8 mouse cellular contexts compared by ENCODE assay signal in the genomic region with DNA sequence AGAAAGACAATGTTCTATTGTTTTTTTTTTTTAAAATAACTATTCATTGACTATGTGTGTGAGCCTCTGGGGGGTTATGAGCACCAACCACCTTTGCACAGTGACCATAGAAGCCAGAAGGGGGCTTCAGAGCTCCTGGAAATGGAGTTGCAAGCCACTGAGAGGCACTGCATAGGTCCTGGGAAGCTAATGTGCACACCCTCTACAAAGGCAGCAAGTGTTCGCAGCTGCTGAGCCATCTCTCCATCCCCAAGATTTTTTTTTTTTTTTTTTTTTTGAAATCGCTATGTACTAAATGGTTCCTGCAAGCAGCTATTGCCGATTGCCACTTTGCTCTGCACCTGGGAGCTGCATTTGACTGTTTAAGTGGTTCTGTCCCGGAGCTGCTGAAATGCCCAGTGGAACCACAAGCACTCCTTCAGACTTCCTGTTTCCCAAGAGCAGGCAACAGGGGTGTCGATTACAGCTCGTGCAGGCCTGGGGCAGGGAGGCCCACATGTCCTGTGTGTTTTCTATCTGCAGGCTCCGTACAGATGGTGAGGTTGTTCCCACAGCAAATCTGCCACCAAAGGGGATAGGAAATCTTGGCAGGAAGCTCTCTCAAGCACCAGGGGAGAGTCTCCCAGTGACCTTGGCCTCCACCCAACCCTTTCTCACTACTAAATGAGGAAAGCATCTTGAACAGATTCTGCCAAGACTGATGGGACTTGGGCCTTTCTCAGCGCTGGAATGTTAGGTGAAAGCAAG. TPM values are rescaled to one million over a fixed set of nuclear protein-coding genes. Genes with fewer than 3 reads are reported as not detected.
DNase-seq lines count a peak whose midpoint lies in the region; ATAC-seq and TF ChIP-seq lines count a peak whose summit lies in the region.

No protein-coding gene starts in this region.

- peak overlapping the region; percentile 30; the same call in 1 of the 2 replicates for H3K27ac ChIP-seq in forebrain, embryonic 10.5 days
- no peak overlapping the region for H3K27ac ChIP-seq in forebrain, embryonic 12.5 days
- H3K27ac ChIP-seq in bone marrow macrophage, adult 2 months (ENCODE audit: insufficient read depth, low read depth, low read length), result peak overlapping the region; percentile 32
- H3K27ac ChIP-seq in limb, embryonic 12.5 days, result peak overlapping the region; percentile 91
- no peak overlapping the region for H3K27ac ChIP-seq in midbrain, embryonic 11.5 days (ENCODE audit: low read depth, low read length)

- H3K9me3 ChIP-seq in forebrain, embryonic 10.5 days, result 0 out of 2 replicates have a peak, but pooled peaks cover under 1% of the 10 kb centered on the region
- H3K9me3 ChIP-seq in forebrain, embryonic 12.5 days, result no peaks in the 10 kb centered on the region
- H3K9me3 ChIP-seq in limb, embryonic 12.5 days, result peaks cover 2% of the 10 kb centered on the region; the same call in 1 of the 2 replicates
- H3K9me3 ChIP-seq in midbrain, embryonic 11.5 days (ENCODE audit: control insufficient read depth, low read length), result no peaks in the 10 kb centered on the region

- ATAC-seq in forebrain, embryonic 12.5 days (ENCODE audit: low FRiP score), result no peak
- ATAC-seq in limb, embryonic 12.5 days (ENCODE audit: insufficient number of reproducible peaks, insufficient read depth, low FRiP score, low TSS enrichment, low read depth), result peak; percentile 78
- ATAC-seq in midbrain, embryonic 11.5 days (ENCODE audit: low FRiP score), result no peak

- H3K4me2 ChIP-seq in forebrain, embryonic 12.5 days, result no peak overlapping the region
- H3K4me2 ChIP-seq in limb, embryonic 12.5 days, result peak overlapping the region; percentile 21; the same call in 1 of the 2 replicates
- no peak overlapping the region for H3K4me2 ChIP-seq in midbrain, embryonic 11.5 days

- peaks cover 35% of the 10 kb centered on the region for H3K4me1 ChIP-seq in forebrain, embryonic 10.5 days
- H3K4me1 ChIP-seq in forebrain, embryonic 12.5 days, result peaks cover 20% of the 10 kb centered on the region
- H3K4me1 ChIP-seq in bone marrow macrophage, adult 2 months (ENCODE audit: control insufficient read depth, insufficient read depth, low read length), result peaks cover 48% of the 10 kb centered on the region
- H3K4me1 ChIP-seq in limb, embryonic 12.5 days (replicated peaks), result peaks cover 59% of the 10 kb centered on the region
- H3K4me1 ChIP-seq in midbrain, embryonic 11.5 days (ENCODE audit: control insufficient read depth, insufficient read depth, low read length), result peaks cover 13% of the 10 kb centered on the region

- DNase-seq in forebrain, embryonic 10.5 days (ENCODE audit: extremely low spot score, low spot score), result no peak
- peak; percentile 48 for DNase-seq in forelimb bud, embryonic 11.5 days (ENCODE audit: low read depth, low spot score)
- DNase-seq in heart, postnatal 4 days, result peak; percentile 86
- DNase-seq in ovary, adult 18-20 months (ENCODE audit: low spot score), result peak; percentile 69
- DNase-seq in midbrain, embryonic 11.5 days (ENCODE audit: low spot score, missing footprints), result no peak

- H3K9ac ChIP-seq in forebrain, embryonic 12.5 days, result no peak overlapping the region
- H3K9ac ChIP-seq in limb, embryonic 12.5 days (replicated peaks), result no peak overlapping the region
- H3K9ac ChIP-seq in midbrain, embryonic 11.5 days (ENCODE audit: low read length), result no peak overlapping the region

- no peaks in the 10 kb centered on the region for H3K36me3 ChIP-seq in forebrain, embryonic 10.5 days (replicated peaks)
- H3K36me3 ChIP-seq in forebrain, embryonic 12.5 days (replicated peaks), result no peaks in the 10 kb centered on the region
- H3K36me3 ChIP-seq in limb, embryonic 12.5 days, result peaks cover 17% of the 10 kb centered on the region; the same call in 1 of the 2 replicates
- no peaks in the 10 kb centered on the region for H3K36me3 ChIP-seq in midbrain, embryonic 11.5 days (ENCODE audit: control insufficient read depth, insufficient read depth, low read length)

- WGBS in forebrain, embryonic 10.5 days, result 75% methylated on average over 8 of the region's 8 CpGs
- WGBS in forebrain, embryonic 12.5 days, result 75% methylated on average over 8 of the region's 8 CpGs
- WGBS in limb, embryonic 12.5 days, result 29% methylated on average over 8 of the region's 8 CpGs
- WGBS in midbrain, embryonic 11.5 days, result 75% methylated on average over 8 of the region's 8 CpGs

- H3K27me3 ChIP-seq in forebrain, embryonic 10.5 days (ENCODE audit: poor library complexity, severe bottlenecking), result no peaks in the 10 kb centered on the region
- H3K27me3 ChIP-seq in forebrain, embryonic 12.5 days, result no peaks in the 10 kb centered on the region
- no peaks in the 10 kb centered on the region for H3K27me3 ChIP-seq in limb, embryonic 12.5 days
- peaks cover 5% of the 10 kb centered on the region; the same call in 1 of the 2 replicates for H3K27me3 ChIP-seq in midbrain, embryonic 11.5 days (ENCODE audit: control insufficient read depth, insufficient read depth, low read length)

- TF ChIP-seq CTCF in bone marrow macrophage, adult 2 months (IDR thresholded peaks at IDR 0.05; ENCODE audit: low read depth, low read length), result no peak

- no peak overlapping the region for H3K4me3 ChIP-seq in forebrain, embryonic 10.5 days
- H3K4me3 ChIP-seq in forebrain, embryonic 12.5 days (replicated peaks), result no peak overlapping the region
- no peak overlapping the region for H3K4me3 ChIP-seq in bone marrow macrophage, adult 2 months (ENCODE audit: insufficient read depth, low read length)
- no peak overlapping the region for H3K4me3 ChIP-seq in limb, embryonic 12.5 days (replicated peaks)
- H3K4me3 ChIP-seq in midbrain, embryonic 11.5 days (ENCODE audit: low read depth, low read length), result no peak overlapping the region

- TF ChIP-seq POLR2A in bone marrow macrophage, adult 2 months (IDR thresholded peaks at IDR 0.05; ENCODE audit: borderline replicate concordance, low read depth, low read length), result no peak

RNA-seq across cellular contexts. Expression of a gene that starts 24.4 kb away (rescaled TPM):
- polyA plus RNA-seq in forebrain, embryonic 10.5 days (2016; fragmentation: Nextera tagmentation; extraction: Ambion mirVana), result 20.0 and 20.5 TPM in 2 replicates
- polyA plus RNA-seq in forebrain, embryonic 12.5 days (2016; fragmentation: Nextera tagmentation; extraction: Ambion mirVana), result 22.7 TPM in 2 replicates
- 31.0 and 36.5 TPM in 2 replicates for polyA plus RNA-seq in bone marrow macrophage, adult 2 months (2012; ENCODE audit: insufficient read depth, insufficient read length, missing spikeins)
- total RNA-seq in heart, postnatal 4 days (2021), result 100 to 1,000 TPM; 318 TPM
- polyA plus RNA-seq in limb, embryonic 12.5 days (2016; fragmentation: Nextera tagmentation; extraction: Ambion mirVana), result 43.1 and 48.1 TPM in 2 replicates
- polyA plus RNA-seq in midbrain, embryonic 11.5 days (2014; fragmentation: Nextera tagmentation; extraction: Ambion mirVana), result 13.3 and 14.9 TPM in 2 replicates

Comparison
In these comparisons a context has a peak if more than half of its experiments do, and no peak if none do; other contexts are left out.
1. H3K27ac ChIP-seq: peak in forebrain, embryonic 10.5 days (single experiment), bone marrow macrophage, adult 2 months (single experiment) and limb, embryonic 12.5 days (single experiment); none in forebrain, embryonic 12.5 days (single experiment) and midbrain, embryonic 11.5 days (single experiment).
2. DNase-seq: peak in forelimb bud, embryonic 11.5 days (single experiment), heart, postnatal 4 days (single experiment) and ovary, adult 18-20 months (single experiment); none in forebrain, embryonic 10.5 days (single experiment) and midbrain, embryonic 11.5 days (single experiment).